In the genomic region with DNA sequence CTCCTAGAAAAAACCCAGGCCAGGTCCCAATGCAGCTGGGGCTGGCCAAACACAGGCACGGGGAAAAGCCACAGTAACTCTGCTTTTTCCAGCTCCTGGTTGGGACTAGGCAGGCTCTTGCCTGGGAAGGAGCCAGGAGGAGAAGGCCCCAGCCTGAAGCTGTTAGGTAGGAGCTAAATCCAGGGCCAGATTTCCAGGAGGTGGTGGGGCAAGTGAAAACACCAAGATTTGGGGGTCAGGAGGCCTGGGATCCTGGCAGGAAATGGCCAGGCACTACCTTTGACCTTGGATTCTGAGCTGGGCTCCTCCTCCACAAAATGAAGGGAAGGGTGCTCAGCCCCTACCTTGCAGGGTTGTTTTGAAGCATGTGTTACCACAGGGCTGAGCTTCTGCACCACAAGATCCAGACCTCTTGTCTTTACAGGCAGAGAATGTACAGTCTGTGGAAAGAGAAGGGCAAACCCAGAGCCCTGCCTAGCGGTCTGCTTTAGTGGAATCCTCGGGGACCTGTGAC, we compare ENCODE assay signal across 9 mouse cellular contexts. TPM values are rescaled to one million over a fixed set of nuclear protein-coding genes. Genes with fewer than 3 reads are reported as not detected.
A peak's percentile ranks its signal among the peaks of the same experiment; 100 is the strongest.
DNase-seq lines count a peak whose midpoint lies in the region; ATAC-seq lines count a peak whose summit lies in the region.
"Had no signal": no experiment of that assay in that cellular context is flagged by ENCODE, and none has a peak within 500 bp of the region (broad histone marks: within the 10 kb centered on the region; RNA-seq: fewer than 3 reads in every experiment).

Odf3l1 (minus strand) TSS at position 464 of the 514 bp plus-strand sequence.

- no peaks in the 10 kb centered on the region for H3K9me3 ChIP-seq in hindbrain, embryonic 11.5 days (ENCODE audit: control insufficient read depth, low read length)
- no peaks in the 10 kb centered on the region for H3K9me3 ChIP-seq in limb, embryonic 15.5 days

- peak within 1 kb of the TSS; percentile 21; the same call in 1 of the 2 replicates for H3K4me3 ChIP-seq in hindbrain, embryonic 11.5 days (ENCODE audit: low read depth, low read length)
- H3K4me3 ChIP-seq in limb, embryonic 15.5 days: peak within 1 kb of the TSS; percentile 63

- no peak within 1 kb of the TSS for H3K27ac ChIP-seq in hindbrain, embryonic 11.5 days (ENCODE audit: low read depth, low read length)
- peak within 1 kb of the TSS; percentile 90 for H3K27ac ChIP-seq in limb, embryonic 15.5 days

- peaks cover 12% of the 10 kb centered on the region; the same call in 1 of the 2 replicates for H3K27me3 ChIP-seq in hindbrain, embryonic 11.5 days (ENCODE audit: control insufficient read depth, insufficient read depth, low read length)
- no peaks in the 10 kb centered on the region; the same call in 1 of the 2 replicates for H3K27me3 ChIP-seq in limb, embryonic 15.5 days

- peak within 1 kb of the TSS; percentile 47; the same call in 1 of the 2 replicates for H3K9ac ChIP-seq in hindbrain, embryonic 11.5 days (ENCODE audit: low read depth, low read length)
- peak within 1 kb of the TSS; percentile 77 for H3K9ac ChIP-seq in limb, embryonic 15.5 days

- no peaks in the 10 kb centered on the region for H3K4me1 ChIP-seq in hindbrain, embryonic 11.5 days (replicated peaks; ENCODE audit: control insufficient read depth, insufficient read depth, low read length)
- H3K4me1 ChIP-seq in limb, embryonic 15.5 days: peaks cover 78% of the 10 kb centered on the region

- DNase-seq in adrenal gland, postnatal 10 days: peak; percentile 60
- no peak for DNase-seq in adrenal gland, postnatal 4 days (ENCODE audit: low spot score in 2 of 2)
- DNase-seq in adipocyte (ENCODE audit: low spot score): peak; percentile 35
- DNase-seq in hindbrain, embryonic 11.5 days (ENCODE audit: low spot score): no peak
- DNase-seq in layer of hippocampus, postnatal 25 days (ENCODE audit: extremely low spot score in 1 of 2, low spot score in 1 of 2): no peak
- no peak for DNase-seq in natural killer cell, adult 2 months (ENCODE audit: low spot score in 2 of 2)
- no peak for DNase-seq in layer of hippocampus, adult 9-11 months

- ATAC-seq in hindbrain, embryonic 11.5 days (ENCODE audit: low FRiP score): no peak
- ATAC-seq in limb, embryonic 15.5 days (ENCODE audit: insufficient number of reproducible peaks, low FRiP score, low TSS enrichment, low read depth): 0 out of 2 replicates have a peak, but pooled peaks have one; percentile 20

- 19% methylated on average over 3 of the region's 3 CpGs for WGBS in hindbrain, embryonic 11.5 days
- WGBS in limb, embryonic 15.5 days: 7% methylated on average over 3 of the region's 3 CpGs

- H3K36me3 ChIP-seq in hindbrain, embryonic 11.5 days (ENCODE audit: control insufficient read depth, insufficient read depth, low read length): no peaks in the 10 kb centered on the region
- H3K36me3 ChIP-seq in limb, embryonic 15.5 days: no peaks in the 10 kb centered on the region

- peak within 1 kb of the TSS; percentile 41 for H3K4me2 ChIP-seq in hindbrain, embryonic 11.5 days (replicated peaks; ENCODE audit: low read depth, low read length)
- peak within 1 kb of the TSS; percentile 67 for H3K4me2 ChIP-seq in limb, embryonic 15.5 days

RNA-seq across cellular contexts. Expression of gene Odf3l1, which starts in this region (rescaled TPM):
- 1 to 10 TPM; 2.0 to 3.2 TPM for total RNA-seq in adrenal gland, postnatal 10 days (2021)
- 1 to 10 TPM in 1 of 2 experiments, under 1 TPM in 1; 0.73 to 1.4 TPM for total RNA-seq in adrenal gland, postnatal 4 days (2021)
- polyA plus RNA-seq in hindbrain, embryonic 11.5 days (2014; fragmentation: Nextera tagmentation; extraction: Ambion mirVana): 0.36 and 0.37 TPM in 2 replicates
- polyA plus RNA-seq in limb, embryonic 15.5 days (2015; fragmentation: Nextera tagmentation; extraction: Ambion mirVana): 1.00 and 3.4 TPM in 2 replicates
- not detected for total RNA-seq in layer of hippocampus, postnatal 25 days (2021)
- total RNA-seq: neutrophil, adult 5-6 weeks had no signal

Comparison
In these comparisons a context has a peak if more than half of its experiments do, and no peak if none do; other contexts are left out.
1. DNase-seq: peak in adrenal gland, postnatal 10 days (single experiment) and adipocyte (single experiment); none in adrenal gland, postnatal 4 days (0 of 2), hindbrain, embryonic 11.5 days (single experiment), layer of hippocampus, postnatal 25 days (0 of 2), natural killer cell, adult 2 months (0 of 2) and layer of hippocampus, adult 9-11 months (single experiment).